Mouse (Mus musculus) midbrain, postnatal 0 days (tissue): ENCODE measurements around the gene Wwc2. TPM values are rescaled to one million over a fixed set of nuclear protein-coding genes. Genes with fewer than 3 reads are reported as not detected.
A peak's percentile ranks its signal among the peaks of the same experiment; 100 is the strongest.

Experiments used
- ATAC-seq: fragments of 200-750 bp; cut with Nextera tagmentation; 2 replicates; pipeline ENCODE4 v1.8.0; 2017; ENCODE audit warnings: moderate number of reproducible peaks, mild to moderate bottlenecking, moderate TSS enrichment, moderate library complexity; ENCODE audit not compliant: low FRiP score
- DNase-seq: peaks from one replicate; pipeline ENCODE4 v3.0.0-alpha.2; 2015; ENCODE audit warnings: low spot score
- H3K27ac ChIP-seq: fragments of 300-500 bp; sonication (generic); 2 replicates; pipeline ENCODE4 v1.5.1; 2014; ENCODE audit warnings: low read depth, mild to moderate bottlenecking, low read length, mixed read lengths
- H3K27me3 ChIP-seq: fragments of 300-500 bp; sonication (generic); 2 replicates; pipeline ENCODE4 v1.6.1; 2014; ENCODE audit warnings: low read length, control low read depth, mixed read lengths; ENCODE audit not compliant: insufficient read depth
- H3K36me3 ChIP-seq: fragments of 300-500 bp; sonication (generic); 2 replicates; pipeline ENCODE4 v1.6.1; 2014; ENCODE audit warnings: low read length, control low read depth, mixed read lengths; ENCODE audit not compliant: insufficient read depth
- H3K4me1 ChIP-seq: fragments of 300-500 bp; sonication (generic); 2 replicates; pipeline ENCODE4 v1.6.1; 2014; ENCODE audit warnings: mild to moderate bottlenecking, control low read depth, antibody characterized with exemption, low read length, mixed read lengths; ENCODE audit not compliant: insufficient read depth
- H3K4me2 ChIP-seq: fragments of 300-500 bp; sonication (generic); 2 replicates; pipeline ENCODE4 v1.6.1; 2014; ENCODE audit warnings: low read depth, mild to moderate bottlenecking, low read length, mixed read lengths; ENCODE audit not compliant: poor library complexity, severe bottlenecking
- H3K4me3 ChIP-seq: fragments of 300-500 bp; sonication (generic); 2 replicates; pipeline ENCODE4 v1.5.1; 2014; ENCODE audit warnings: low read depth, mild to moderate bottlenecking, low read length, moderate library complexity
- H3K9ac ChIP-seq: fragments of 300-500 bp; sonication (generic); replicated peaks from 2 replicates; pipeline ENCODE4 v1.6.1; 2014; ENCODE audit warnings: mild to moderate bottlenecking, low read length, moderate library complexity, mixed read lengths; ENCODE audit not compliant: poor library complexity, severe bottlenecking
- H3K9me3 ChIP-seq: fragments of 300-500 bp; sonication (generic); 2 replicates; pipeline ENCODE4 v1.6.1; 2016; ENCODE audit warnings: low read length, control low read depth
- CTCF ChIP-seq: IDR thresholded peaks from 2 replicates; pipeline ENCODE4 v1.5.1; 2016; ENCODE audit warnings: antibody characterized with exemption, mild to moderate bottlenecking
- WGBS: fragments of 180-500 bp; shearing (Covaris S2); extraction: QIAGEN DNeasy Blood & Tissue Kit; methylation state at CpG from one replicate; pipeline ENCODE4 v1.1.7; 2014; 5-methylcytosine and 5-hydroxymethylcytosine counted together
- polyA plus RNA-seq: library from polyadenylated mRNA; unstranded; fragments of >200 nt; fragmentation: Nextera tagmentation; extraction: Ambion mirVana; gene quantifications from 2 replicates; pipeline ENCODE4 v1.2.1, GENCODE M21; 2015
- total RNA-seq: library from RNA; depleted of rRNA; stranded (reverse); fragments of >200 nt; gene quantifications from 2 replicates; pipeline ENCODE4 v1.2.3, GENCODE M21; 2014

Wwc2 gene
- total and polyA plus RNA-seq, 2 experiments from 2014 or later: 4.5 to 9.6 TPM

DNA sequence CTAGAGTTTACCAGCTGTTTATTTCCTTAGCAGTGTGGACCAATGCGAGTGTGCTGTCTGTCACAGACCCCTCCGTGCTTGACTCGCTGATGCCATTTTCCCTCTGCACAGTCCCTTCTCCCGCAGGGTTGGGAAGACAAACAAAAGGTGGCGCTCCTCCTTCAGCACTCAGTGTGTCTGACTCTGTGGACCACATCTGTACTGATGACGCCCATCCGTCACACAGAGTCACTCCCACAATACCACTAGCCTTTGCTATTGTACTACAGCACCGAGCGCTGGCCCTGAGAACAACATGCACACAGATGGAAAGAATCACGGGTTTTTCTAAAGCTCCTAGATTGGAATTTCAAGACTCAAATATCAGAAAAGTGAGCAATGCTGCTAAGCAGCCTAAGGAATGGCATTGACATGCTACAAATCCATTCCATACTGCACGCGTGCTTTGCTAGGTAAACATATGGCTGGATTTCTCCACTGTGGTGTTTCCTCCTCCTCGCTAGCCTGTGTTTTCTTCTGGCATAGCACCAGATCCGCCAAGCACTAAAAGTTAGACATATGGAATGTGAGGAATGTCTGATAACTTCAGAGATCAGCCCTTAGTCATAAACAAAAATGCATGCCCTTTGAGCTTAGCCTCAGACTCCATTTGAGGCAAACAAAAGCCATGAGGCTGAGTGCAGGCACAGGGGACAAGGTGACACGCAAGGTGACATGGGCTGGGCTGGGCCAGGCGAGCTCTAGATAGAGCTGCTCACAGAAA lies 58.5 kb downstream of the Wwc2 start:
- Histone ChIP-seq H3K4me2 (no peak overlapping the region), H3K27me3 (no peaks in the 10 kb centered on the region), H3K27ac (no peak overlapping the region), H3K4me3 (no peak overlapping the region), H3K36me3 (no peaks in the 10 kb centered on the region), H3K4me1 (no peaks in the 10 kb centered on the region), H3K9ac (no peak overlapping the region), H3K9me3 (no peaks in the 10 kb centered on the region)
- TF ChIP-seq CTCF: peak; percentile 31
- ATAC-seq (no peak), DNase-seq (peak; percentile 21)
- 56% methylated on average over 16 of the region's 16 CpGs for WGBS

DNA sequence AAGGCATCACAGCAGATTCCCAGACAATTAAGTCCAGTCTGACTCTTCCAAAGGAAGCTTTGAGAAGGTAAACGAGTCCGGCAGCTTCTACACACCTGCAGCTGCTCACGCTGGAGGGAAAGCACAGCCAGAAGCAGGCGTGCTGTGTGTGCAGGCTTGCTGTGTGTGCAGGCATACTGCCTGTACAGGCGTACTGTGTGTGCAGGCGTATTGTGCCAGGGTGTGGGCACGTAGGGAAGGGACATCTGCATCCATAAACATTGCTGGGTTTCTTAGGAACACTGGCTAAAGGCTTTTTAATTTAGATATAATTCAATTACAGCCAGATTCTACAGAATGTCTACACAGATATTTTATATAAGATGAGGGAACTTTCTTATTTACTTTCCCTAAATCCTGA lies 59.4 kb downstream of the Wwc2 start:
- H3K27me3 ChIP-seq: no peaks in the 10 kb centered on the region
- no peaks in the 10 kb centered on the region for H3K4me1 ChIP-seq
- no peak for DNase-seq
- H3K27ac ChIP-seq: no peak overlapping the region
- ATAC-seq: no peak
- 86% methylated on average over 7 of the region's 7 CpGs for WGBS
- H3K9ac ChIP-seq: no peak overlapping the region
- no peak overlapping the region for H3K4me2 ChIP-seq
- H3K4me3 ChIP-seq: no peak overlapping the region
- no peaks in the 10 kb centered on the region for H3K36me3 ChIP-seq
- no peak for TF ChIP-seq CTCF
- H3K9me3 ChIP-seq: no peaks in the 10 kb centered on the region

DNA sequence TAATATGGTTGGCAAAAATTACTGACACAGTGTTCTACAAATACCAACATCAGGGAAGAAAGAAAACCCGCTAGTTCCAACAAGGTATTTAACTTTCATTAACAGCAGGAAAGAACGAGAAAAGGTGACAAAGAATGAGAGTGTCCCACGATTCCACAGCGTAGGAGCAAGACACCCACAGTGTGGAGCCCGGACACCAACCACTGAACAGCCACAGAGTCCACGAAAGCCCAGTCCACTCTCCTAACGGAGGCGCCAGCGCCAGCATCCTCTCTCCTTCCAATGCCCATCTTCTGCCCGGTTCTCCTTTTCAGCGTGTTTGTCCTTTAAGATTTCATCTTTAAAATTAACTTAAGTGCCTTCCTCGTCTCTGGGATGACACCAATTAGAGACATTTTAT lies 61.1 kb downstream of the Wwc2 start:
- Histone ChIP-seq H3K4me3 (no peak overlapping the region), H3K4me1 (no peaks in the 10 kb centered on the region), H3K27me3 (no peaks in the 10 kb centered on the region), H3K9ac (no peak overlapping the region), H3K4me2 (no peak overlapping the region), H3K27ac (no peak overlapping the region), H3K36me3 (no peaks in the 10 kb centered on the region), H3K9me3 (no peaks in the 10 kb centered on the region)
- ATAC-seq: no peak
- 96% methylated on average over 12 of the region's 12 CpGs for WGBS
- TF ChIP-seq CTCF: no peak
- DNase-seq: no peak

DNA sequence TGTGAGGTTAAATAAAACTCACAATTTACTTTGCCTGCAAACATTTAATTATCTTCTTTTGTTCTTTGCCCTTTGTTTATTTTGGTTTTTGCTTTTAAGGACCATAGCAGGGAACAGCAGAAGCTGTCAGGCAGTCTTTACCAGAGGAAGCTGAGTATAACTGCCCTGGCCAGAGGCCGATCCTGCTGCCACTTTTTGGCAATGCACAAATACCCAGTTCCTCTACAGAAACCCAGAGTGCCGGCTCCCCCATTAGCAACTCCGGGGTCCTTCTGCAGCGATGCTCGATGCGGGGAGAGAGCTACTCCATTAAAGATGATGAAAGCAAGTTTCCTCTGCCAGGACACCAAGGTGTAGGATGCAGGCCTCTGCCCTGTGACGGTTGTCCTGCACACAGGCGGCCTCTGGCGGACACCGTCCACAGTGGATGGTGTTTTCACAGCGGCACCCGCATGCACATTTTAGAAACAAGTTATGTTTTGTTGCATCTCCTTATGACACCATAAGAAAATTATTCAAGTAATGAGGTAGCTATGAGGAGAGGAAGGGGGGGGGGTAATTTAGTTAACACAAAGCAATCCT lies 62.0 kb downstream of the Wwc2 start:
- Histone ChIP-seq H3K36me3 (no peaks in the 10 kb centered on the region), H3K27ac (no peak overlapping the region), H3K4me1 (no peaks in the 10 kb centered on the region), H3K27me3 (no peaks in the 10 kb centered on the region), H3K4me3 (no peak overlapping the region), H3K4me2 (no peak overlapping the region), H3K9ac (no peak overlapping the region), H3K9me3 (no peaks in the 10 kb centered on the region)
- WGBS: 93% methylated on average over 12 of the region's 12 CpGs
- DNase-seq (no peak), ATAC-seq (no peak)
- no peak for TF ChIP-seq CTCF

DNA sequence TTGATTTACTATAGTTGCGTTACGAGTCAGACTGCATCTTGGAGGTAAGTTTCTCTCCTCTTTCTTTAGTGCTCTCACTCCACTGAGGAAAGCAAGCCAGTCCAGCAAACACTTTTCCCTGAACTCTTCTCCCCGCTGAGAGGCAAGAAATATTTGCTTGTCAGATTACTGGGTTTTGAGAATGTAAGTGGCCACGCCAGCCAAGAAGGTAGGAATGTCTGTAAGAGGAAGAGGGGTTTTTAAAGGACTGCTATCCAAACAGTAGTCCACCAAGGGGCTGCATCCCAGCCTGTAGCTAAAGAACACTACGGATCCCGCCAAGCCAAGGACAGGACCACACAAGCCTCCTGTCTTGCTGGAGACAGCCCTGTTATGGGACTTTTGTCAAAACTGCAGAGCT lies 65.8 kb downstream of the Wwc2 start:
- H3K4me1 ChIP-seq: no peaks in the 10 kb centered on the region
- DNase-seq (no peak), ATAC-seq (no peak)
- H3K9ac ChIP-seq: no peak overlapping the region
- H3K27ac ChIP-seq: no peak overlapping the region
- 86% methylated on average over 6 of the region's 6 CpGs for WGBS
- H3K4me3 ChIP-seq: no peak overlapping the region
- TF ChIP-seq CTCF: no peak
- no peaks in the 10 kb centered on the region for H3K9me3 ChIP-seq
- H3K36me3 ChIP-seq: no peaks in the 10 kb centered on the region
- H3K27me3 ChIP-seq: no peaks in the 10 kb centered on the region
- no peak overlapping the region for H3K4me2 ChIP-seq

DNA sequence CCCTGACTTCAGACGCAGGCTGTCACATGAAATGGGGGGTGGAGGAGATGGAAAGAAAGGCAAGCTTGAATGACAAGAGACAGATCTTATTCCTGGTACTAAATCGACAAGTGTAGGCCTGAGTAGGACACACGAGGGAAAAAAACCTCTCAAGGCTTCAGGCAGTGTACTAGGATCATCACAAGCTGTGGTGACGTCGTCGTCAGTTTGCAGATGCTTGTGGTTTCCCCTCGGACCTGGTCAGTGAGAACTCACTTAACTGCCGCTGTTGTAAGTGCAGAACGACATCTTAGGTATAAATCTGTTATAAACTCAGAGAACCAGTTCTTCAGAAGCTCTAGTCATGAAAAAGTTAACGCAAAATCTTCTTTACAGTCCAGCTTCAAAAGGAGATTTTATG lies 67.9 kb downstream of the Wwc2 start:
- DNase-seq (no peak), ATAC-seq (no peak)
- Histone ChIP-seq H3K27me3 (no peaks in the 10 kb centered on the region), H3K4me3 (no peak overlapping the region), H3K27ac (no peak overlapping the region), H3K9me3 (no peaks in the 10 kb centered on the region), H3K4me2 (no peak overlapping the region), H3K36me3 (no peaks in the 10 kb centered on the region), H3K4me1 (no peaks in the 10 kb centered on the region), H3K9ac (no peak overlapping the region)
- no peak for TF ChIP-seq CTCF
- WGBS: 75% methylated on average over 10 of the region's 10 CpGs
